Mouse (Mus musculus) heart, adult 18-20 months (tissue): ENCODE measurements around the gene Ing2. TPM values are rescaled to one million over a fixed set of nuclear protein-coding genes. Genes with fewer than 3 reads are reported as not detected.

Experiments used
- DNase-seq, 2 experiments: peaks; one replicate each; pipeline ENCODE4 v3.0.0; 2021 to 2022; ENCODE audit warnings: mixed read lengths in 1 of 2
- long read RNA-seq, 2 experiments: library from polyadenylated mRNA; stranded (forward); transcript quantifications; one replicate each; pipeline ENCODE4 v2.0.0; 2021
- total RNA-seq, 2 experiments: library from RNA; stranded (reverse); gene quantifications; 2 replicates each; pipeline ENCODE4 v1.2.3; 2021

Ing2 gene
- total RNA-seq = 1 to 10 TPM; 3.8 to 4.1 TPM
- long read RNA-seq, experiment 1, transcript Ing2-201 (2 exons, 2,812 nt) = major isoform, 5 of 8 reads
- long read RNA-seq, experiment 1, partial matches to known transcripts = 0 of 8 reads
- long read RNA-seq, experiment 1, other reads (novel, unspliced or antisense) = 3 of 8 reads
- long read RNA-seq, experiment 2, transcript Ing2-201 (2 exons, 2,812 nt) = major isoform, 6 of 8 reads
- long read RNA-seq, experiment 2, partial matches to known transcripts = 0 of 8 reads
- long read RNA-seq, experiment 2, other reads (novel, unspliced or antisense) = 2 of 8 reads

DNA sequence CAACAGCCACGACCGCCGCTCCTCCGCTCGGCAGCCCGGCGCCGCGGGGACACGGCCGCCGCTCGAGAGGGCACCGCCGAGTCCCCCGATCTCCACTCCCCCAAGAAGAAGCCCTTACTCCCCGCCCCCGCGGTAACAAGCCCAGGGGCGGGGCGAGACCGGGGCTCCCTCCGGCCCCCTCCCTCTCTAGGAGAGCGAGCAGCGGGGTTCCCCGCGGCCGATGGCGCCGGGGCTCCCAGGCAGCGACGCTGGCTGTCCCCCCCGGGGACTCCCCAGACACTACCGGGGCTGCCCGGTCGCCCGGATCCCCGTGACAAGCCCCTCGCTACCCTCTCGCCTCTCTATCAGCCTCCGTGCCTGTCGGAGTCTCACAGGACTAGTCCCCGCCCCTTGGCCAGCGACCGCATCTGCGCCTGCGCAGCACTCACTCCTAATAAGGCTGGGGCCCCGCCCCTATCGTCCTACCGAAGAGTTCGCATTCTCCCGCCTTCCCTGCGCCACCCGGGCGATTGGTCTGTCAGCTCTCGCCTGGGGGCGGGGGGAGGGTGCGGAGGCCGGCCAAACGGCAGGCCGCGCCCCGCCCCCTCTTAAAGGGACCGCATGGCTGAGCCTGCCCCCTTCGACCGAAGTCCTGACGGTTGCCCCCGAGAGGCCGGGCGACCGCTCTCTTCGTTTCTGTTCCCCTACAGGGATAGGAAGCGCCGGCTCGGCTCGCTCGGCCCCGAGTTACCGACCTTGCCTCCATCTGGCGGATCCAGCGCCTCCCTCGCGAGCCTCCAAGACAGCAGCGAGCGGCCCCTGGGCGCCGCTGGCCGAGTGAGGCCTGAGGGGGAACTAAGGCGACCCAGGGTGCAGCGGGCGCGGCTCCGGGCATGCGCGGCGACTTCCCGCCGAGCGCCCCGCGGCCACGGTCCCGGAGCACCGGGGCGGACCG, at the start of gene Ing2:
Gene Ing2, minus strand, starts transcription at position 780 of the 934 bp plus-strand sequence.
- DNase-seq = peak; percentile 100

DNA sequence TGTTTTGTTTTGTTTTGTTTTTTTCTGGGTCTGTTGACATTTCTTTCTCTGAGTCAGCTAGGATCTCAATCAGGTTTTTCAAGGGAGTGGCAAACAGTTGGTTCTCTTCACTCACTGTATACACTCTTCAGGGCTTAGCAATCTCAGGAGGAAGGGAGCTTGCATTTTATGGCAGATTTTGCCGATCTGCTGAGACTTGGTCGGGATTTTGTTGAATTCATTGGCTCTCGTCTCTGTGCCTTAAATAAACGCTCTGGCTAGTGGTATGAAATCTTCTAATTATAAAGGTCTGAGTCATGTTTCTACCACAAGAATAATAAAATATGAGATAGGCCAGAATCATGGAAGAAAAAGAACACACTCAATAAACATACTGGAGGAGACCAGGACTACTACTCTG, 46.3 kb upstream of the Ing2 start:
- no peak for DNase-seq

DNA sequence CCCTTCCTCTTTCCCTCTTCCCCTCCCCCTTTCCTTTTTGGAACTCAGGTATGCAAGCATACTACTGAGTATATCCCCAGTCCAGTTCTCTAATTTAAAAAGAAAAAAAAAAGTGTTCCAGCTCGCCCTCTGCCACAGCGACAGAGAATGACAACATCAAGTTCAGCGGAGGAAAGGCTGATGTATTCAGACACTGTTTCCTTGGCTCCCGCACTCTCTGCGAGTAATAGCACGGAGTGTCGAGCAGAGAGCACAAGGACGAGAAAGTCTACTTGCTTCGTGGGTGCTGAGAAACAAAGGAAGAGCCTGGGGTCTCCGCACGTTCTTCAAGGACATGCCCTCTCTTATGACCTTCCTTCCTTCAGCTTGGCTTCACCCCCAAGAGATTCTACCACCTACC, 43.3 kb upstream of the Ing2 start:
- DNase-seq = no peak

GRCm38 (mm10) chr8:47713761-47714745, 38.7 kb upstream of the Ing2 start, which contains the start of gene Cdkn2aip:
Gene Cdkn2aip, minus strand, starts transcription at chr8:47713932.
- DNase-seq = peak; percentile 95 to 97

- DNase-seq = no peak
These were observed 37.9 kb upstream of the Ing2 start for GRCm38 (mm10) chr8:47713171-47713663.

DNA sequence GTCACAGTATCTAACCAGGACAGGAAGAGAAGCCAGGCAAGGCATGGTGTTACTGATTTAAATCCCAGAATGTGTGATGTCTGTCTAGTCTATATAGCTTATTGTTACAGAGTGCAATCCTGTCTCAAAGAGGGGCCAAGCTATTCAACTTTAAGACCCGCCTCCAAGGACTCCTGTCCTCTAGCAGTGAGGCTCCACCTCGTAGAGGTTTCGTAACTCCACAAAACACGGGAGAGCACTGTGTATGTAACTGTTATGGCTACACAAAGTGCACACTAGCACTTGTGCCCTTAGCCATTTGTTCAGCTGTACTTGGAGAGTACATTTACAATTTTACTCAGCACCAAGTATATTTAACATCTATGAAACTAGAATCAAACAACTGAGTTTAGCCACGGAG, 32.8 kb upstream of the Ing2 start:
- no peak for DNase-seq

- DNase-seq = no peak
These were observed 31.4 kb upstream of the Ing2 start for GRCm38 (mm10) chr8:47706746-47707145.

- no peak for DNase-seq
These were observed 27.0 kb upstream of the Ing2 start for GRCm38 (mm10) chr8:47702333-47702732.

GRCm38 (mm10) chr8:47697696-47698095, 22.3 kb upstream of the Ing2 start:
- DNase-seq = no peak

GRCm38 (mm10) chr8:47695431-47696105, 20.2 kb upstream of the Ing2 start:
- no peak for DNase-seq

- DNase-seq = peak; percentile 68 to 95
These were observed 17.8 kb upstream of the Ing2 start for GRCm38 (mm10) chr8:47693119-47693518.

DNA sequence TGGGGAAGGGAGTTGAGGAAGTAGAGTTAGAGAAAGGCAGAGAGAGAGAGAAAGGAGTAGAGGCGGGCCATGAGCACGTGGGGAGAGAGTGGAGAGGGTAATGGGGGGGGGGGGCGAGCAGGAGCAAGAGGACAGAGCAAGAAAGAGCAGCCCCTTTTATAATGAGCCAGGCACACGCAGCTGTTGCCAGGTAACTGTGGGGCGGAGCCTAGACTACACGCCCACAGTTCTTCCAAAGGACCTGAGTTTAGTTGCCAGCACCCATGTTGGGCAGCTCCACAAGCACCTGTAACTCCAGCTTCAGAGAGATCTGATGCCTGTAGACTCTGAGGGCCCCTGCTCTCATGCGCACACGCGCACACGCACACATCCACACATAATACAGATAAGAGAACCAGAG, 16.5 kb upstream of the Ing2 start:
- DNase-seq = no peak

GRCm38 (mm10) chr8:47691303-47691702, 15.9 kb upstream of the Ing2 start:
- DNase-seq = no peak

- peak; percentile 41 to 52 for DNase-seq
These were observed 15.3 kb upstream of the Ing2 start for GRCm38 (mm10) chr8:47690674-47691078.

- peak in 1 of 2 experiments; percentile 37 for DNase-seq
These were observed 14.5 kb upstream of the Ing2 start for GRCm38 (mm10) chr8:47689704-47690326.

- no peak for DNase-seq
These were observed 9.1 kb upstream of the Ing2 start for GRCm38 (mm10) chr8:47684441-47684840.

GRCm38 (mm10) chr8:47683994-47684393, 8.6 kb upstream of the Ing2 start:
- no peak for DNase-seq

DNA sequence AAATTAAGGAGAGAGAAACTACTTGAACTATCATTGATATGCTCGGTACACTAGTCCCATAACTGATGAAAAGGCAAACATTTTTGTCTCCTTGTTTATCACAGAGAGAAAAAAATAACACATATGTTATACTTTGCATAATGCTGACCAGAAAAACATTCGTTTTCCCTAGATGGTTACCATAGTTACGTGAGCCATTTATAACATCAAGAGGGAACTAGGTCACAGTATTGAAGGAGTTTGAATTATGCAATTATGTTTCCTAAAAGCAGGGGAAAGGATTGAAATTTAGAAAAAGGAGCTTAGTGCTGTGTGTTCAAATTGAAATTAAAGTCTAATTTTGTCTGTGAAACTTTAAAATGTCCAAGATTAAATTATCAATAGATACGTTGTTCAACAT, 5.0 kb upstream of the Ing2 start:
- no peak for DNase-seq

GRCm38 (mm10) chr8:47679603-47680002, 4.2 kb upstream of the Ing2 start:
- no peak for DNase-seq

DNA sequence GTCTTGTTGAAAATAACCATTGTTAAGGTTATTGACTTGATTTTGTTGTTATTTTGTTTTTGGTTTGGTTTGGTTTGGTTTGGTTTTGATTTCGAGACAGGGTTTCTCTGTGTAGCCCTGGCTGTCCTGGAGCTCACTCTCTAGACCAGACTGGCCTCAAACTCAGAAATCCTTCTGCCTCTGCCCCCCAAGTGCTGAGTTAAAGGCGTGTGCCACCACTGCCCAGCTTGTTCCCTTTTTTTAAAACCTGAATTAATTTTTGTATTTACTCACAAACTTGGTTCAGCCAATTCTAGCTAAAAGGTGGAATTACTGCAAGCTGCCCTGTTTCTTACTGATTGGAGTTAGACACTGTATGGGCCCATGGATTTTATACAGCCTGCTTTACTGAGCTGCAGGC, 1.3 kb upstream of the Ing2 start:
- DNase-seq = no peak

DNA sequence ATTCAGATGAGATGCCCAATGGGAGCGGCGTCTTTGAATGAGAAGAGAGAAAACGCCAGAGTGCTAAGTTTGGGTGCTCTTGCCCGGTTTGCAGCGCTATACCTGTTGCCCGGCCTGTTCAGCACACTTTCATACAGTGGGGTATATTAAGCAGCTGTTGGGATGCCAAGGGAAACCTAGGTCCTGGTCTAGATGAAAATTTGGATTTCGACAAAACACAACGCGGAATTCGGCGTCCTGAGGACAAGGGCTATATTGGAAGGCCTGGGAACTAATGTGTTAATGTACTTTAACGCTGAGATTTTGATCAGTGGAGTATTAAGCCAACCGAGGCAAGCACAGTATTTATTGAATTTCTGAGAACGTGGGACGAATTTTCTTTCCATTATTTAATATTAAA, 868 bp upstream of the Ing2 start:
- DNase-seq = peak in 1 of 2 experiments; percentile 23
